Mouse (Mus musculus): Measurements from ENCODE around the gene Rap1b. TPM values are rescaled to one million over a fixed set of nuclear protein-coding genes. Genes with fewer than 3 reads are reported as not detected.

The Rap1b gene
- polyA plus RNA-seq, 1 experiment from 2014 or later = 185 TPM

GRCm38 (mm10) chr10:117774011-117774816 is 71.6 kb downstream of the Rap1b start:
- ATAC-seq = no peak
- Histone ChIP-seq H3K36me3 (peaks cover 95% of the 10 kb centered on the region), H3K4me2 (no peak overlapping the region), H3K27ac (no peak overlapping the region), H3K9ac (no peak overlapping the region), H3K9me3 (replicated peaks) (no peaks in the 10 kb centered on the region), H3K4me1 (no peaks in the 10 kb centered on the region), H3K4me3 (no peak overlapping the region), H3K27me3 (replicated peaks) (no peaks in the 10 kb centered on the region)
- 90% methylated on average over 22 of the region's 22 CpGs for WGBS (ENCODE audit: insufficient replicate concordance)

- Histone ChIP-seq H3K9me3 (replicated peaks) (no peaks in the 10 kb centered on the region), H3K4me1 (no peaks in the 10 kb centered on the region), H3K27ac (no peak overlapping the region), H3K9ac (no peak overlapping the region), H3K4me2 (no peak overlapping the region), H3K36me3 (peaks cover 92% of the 10 kb centered on the region), H3K4me3 (no peak overlapping the region), H3K27me3 (replicated peaks) (no peaks in the 10 kb centered on the region)
- ATAC-seq = no peak
- 81% methylated on average over 7 of the region's 7 CpGs for WGBS (ENCODE audit: insufficient replicate concordance)
These were observed 72.6 kb downstream of the Rap1b start for GRCm38 (mm10) chr10:117773106-117773720.

DNA sequence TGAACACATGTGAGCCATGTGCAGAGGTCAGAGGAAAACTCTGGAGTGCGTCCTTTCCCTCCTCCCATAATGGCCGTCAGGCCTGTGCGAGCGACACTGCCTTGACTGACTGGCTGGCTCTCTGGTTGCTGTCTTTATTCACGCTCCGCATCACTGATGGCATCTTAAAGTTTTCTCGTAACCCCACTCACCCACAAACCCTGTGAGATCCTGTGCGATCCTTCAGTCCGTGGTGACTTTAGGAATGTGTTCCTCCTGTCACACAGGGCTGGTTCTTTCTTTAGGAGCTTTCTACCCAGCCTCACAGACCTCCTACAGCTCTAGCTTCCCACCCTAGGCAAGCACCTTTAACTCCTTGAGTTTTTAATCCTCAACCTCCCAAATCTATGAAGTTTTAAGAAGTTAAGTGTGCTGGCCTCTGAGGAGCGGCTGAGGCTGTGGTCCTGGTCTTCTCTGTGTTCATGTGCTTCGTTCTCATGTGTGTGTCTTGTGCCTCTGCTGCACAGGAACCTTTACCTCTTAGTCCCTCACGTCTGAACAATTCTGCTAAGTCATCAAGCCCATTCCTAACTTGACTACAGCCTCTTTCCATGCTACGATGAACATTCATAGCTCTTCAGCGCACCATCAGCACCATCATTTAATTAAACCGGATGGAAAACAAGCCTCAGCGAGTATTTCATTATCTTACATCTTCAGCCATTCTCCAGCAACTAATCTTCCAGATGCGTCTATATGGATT is 73.3 kb downstream of the Rap1b start:
- 88% methylated on average over 17 of the region's 17 CpGs for WGBS (ENCODE audit: insufficient replicate concordance)
- H3K9me3 ChIP-seq (replicated peaks) = no peaks in the 10 kb centered on the region
- no peaks in the 10 kb centered on the region for H3K4me1 ChIP-seq
- no peaks in the 10 kb centered on the region for H3K27me3 ChIP-seq (replicated peaks)
- no peak overlapping the region for H3K4me3 ChIP-seq
- H3K9ac ChIP-seq = no peak overlapping the region
- no peak for ATAC-seq
- no peak overlapping the region for H3K4me2 ChIP-seq
- H3K27ac ChIP-seq = no peak overlapping the region
- peaks cover 92% of the 10 kb centered on the region for H3K36me3 ChIP-seq

- WGBS (ENCODE audit: insufficient replicate concordance) = 92% methylated on average over 10 of the region's 10 CpGs
- no peak for ATAC-seq
- H3K36me3 ChIP-seq = peaks cover 94% of the 10 kb centered on the region
These were observed 74.7 kb downstream of the Rap1b start for GRCm38 (mm10) chr10:117771131-117771510.

DNA sequence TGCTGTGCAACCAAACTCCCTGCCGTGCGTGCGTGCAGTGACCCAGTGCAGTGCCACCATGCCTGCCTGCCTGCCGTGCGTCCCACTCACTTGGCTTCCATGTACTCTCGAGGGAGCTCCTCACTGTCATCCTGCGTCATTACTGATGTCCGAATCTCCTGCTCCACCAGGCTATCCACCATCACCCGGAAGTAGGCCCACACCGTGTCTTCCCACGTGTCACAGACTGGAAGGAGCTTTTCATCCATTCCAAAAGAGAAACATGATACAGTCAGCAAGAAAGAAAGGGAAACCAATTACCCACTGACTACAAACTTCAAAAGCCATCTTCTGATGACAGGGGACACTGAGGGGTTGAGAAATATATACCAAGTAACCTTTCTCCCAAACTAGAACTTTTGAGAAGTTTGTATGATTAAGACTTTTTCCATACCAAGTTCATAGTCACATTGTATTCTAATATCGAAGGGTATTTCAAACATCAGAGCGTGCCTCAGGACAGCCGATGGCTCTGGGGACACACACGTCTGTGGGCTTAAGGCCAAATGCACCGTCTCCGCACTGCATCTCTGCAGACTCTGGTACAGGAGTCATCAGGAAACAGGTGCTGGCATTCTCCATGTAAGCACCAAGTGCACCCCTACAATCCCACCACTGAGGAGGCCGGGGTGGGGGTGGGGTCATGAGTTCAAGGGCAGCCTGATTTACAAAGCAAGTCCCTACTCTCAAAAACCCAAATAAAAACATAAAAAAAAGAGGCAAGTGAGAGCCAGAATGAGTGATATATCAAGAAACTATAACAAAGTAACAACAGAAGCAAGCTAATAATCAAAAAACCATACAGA is 75.3 kb downstream of the Rap1b start:
- Histone ChIP-seq H3K9ac (no peak overlapping the region), H3K36me3 (peaks cover 94% of the 10 kb centered on the region), H3K27me3 (replicated peaks) (no peaks in the 10 kb centered on the region), H3K4me3 (no peak overlapping the region), H3K9me3 (replicated peaks) (no peaks in the 10 kb centered on the region), H3K4me1 (no peaks in the 10 kb centered on the region), H3K4me2 (no peak overlapping the region), H3K27ac (no peak overlapping the region)
- 89% methylated on average over 18 of the region's 18 CpGs for WGBS (ENCODE audit: insufficient replicate concordance)
- no peak for ATAC-seq

More at GRCm38 (mm10) chr10:117771131-117771510, 74.7 kb downstream of the Rap1b start:
- Histone ChIP-seq H3K27me3 (replicated peaks) (no peaks in the 10 kb centered on the region), H3K4me3 (no peak overlapping the region), H3K9me3 (replicated peaks) (no peaks in the 10 kb centered on the region), H3K4me1 (no peaks in the 10 kb centered on the region), H3K9ac (no peak overlapping the region), H3K27ac (no peak overlapping the region), H3K4me2 (no peak overlapping the region)

- Histone ChIP-seq H3K9ac (no peak overlapping the region), H3K36me3 (peaks cover 94% of the 10 kb centered on the region), H3K27ac (no peak overlapping the region), H3K4me2 (no peak overlapping the region), H3K9me3 (replicated peaks) (no peaks in the 10 kb centered on the region), H3K27me3 (replicated peaks) (no peaks in the 10 kb centered on the region), H3K4me3 (no peak overlapping the region), H3K4me1 (no peaks in the 10 kb centered on the region)
- ATAC-seq = no peak
- WGBS (ENCODE audit: insufficient replicate concordance) = 88% methylated on average over 9 of the region's 9 CpGs
These were observed 76.1 kb downstream of the Rap1b start for GRCm38 (mm10) chr10:117769541-117770285.

GRCm38 (mm10) chr10:117768141-117768440 is 77.7 kb downstream of the Rap1b start:
- Histone ChIP-seq H3K27ac (no peak overlapping the region), H3K9ac (no peak overlapping the region), H3K9me3 (replicated peaks) (no peaks in the 10 kb centered on the region), H3K4me1 (no peaks in the 10 kb centered on the region), H3K27me3 (replicated peaks) (no peaks in the 10 kb centered on the region), H3K36me3 (peaks cover 93% of the 10 kb centered on the region), H3K4me3 (no peak overlapping the region), H3K4me2 (no peak overlapping the region)
- no peak for ATAC-seq
- WGBS (ENCODE audit: insufficient replicate concordance) = 87% methylated on average over 7 of the region's 7 CpGs

DNA sequence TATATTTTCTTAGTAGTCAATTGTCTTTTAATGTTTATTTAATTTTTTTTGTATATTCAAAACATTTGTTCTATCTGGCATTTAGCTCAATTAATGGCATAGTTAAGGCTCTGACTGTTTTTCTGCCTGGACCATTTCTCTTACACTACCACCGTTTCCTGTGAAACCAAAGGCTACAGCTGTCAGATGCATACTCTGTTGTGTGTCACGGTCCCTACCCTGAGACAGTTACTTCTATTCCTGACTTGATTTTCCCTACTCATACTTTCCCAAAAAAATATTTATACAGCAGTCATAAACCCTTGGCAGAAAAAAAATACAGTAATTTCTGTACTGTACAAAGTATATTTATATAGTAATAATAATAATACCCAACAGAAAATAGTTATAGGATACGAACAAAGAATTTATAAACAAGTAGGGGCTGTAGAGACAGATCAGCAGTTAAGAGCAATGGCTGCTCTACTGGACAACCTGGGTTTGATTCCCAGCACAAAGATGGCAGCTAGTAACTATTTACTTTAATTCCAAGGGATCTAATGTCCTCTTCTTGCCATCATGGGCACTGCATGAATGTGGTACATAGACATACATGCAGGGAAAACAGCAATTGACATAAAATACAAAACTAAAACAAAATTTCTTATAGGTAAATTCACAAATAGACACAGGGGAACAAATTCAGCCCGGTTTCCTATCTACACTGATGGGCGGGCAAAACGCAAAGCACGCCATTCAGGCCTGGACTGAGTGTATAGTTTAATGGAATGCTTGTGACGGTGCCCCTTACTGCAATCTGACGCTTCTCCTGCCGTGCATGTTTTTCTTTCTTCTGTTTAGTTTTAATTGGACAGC is 78.3 kb downstream of the Rap1b start:
- no peak for ATAC-seq
- Histone ChIP-seq H3K36me3 (peaks cover 93% of the 10 kb centered on the region), H3K4me2 (no peak overlapping the region), H3K27me3 (replicated peaks) (no peaks in the 10 kb centered on the region), H3K9ac (no peak overlapping the region), H3K27ac (no peak overlapping the region), H3K4me3 (no peak overlapping the region), H3K9me3 (replicated peaks) (no peaks in the 10 kb centered on the region), H3K4me1 (no peaks in the 10 kb centered on the region)
- WGBS (ENCODE audit: insufficient replicate concordance) = 84% methylated on average over 10 of the region's 10 CpGs

GRCm38 (mm10) chr10:117766896-117767160 is 79.0 kb downstream of the Rap1b start:
- H3K4me1 ChIP-seq = no peaks in the 10 kb centered on the region
- H3K9me3 ChIP-seq (replicated peaks) = no peaks in the 10 kb centered on the region
- H3K9ac ChIP-seq = no peak overlapping the region
- no peaks in the 10 kb centered on the region for H3K27me3 ChIP-seq (replicated peaks)
- H3K27ac ChIP-seq = no peak overlapping the region
- no peak overlapping the region for H3K4me3 ChIP-seq
- WGBS (ENCODE audit: insufficient replicate concordance) = 89% methylated on average over 5 of the region's 5 CpGs
- peaks cover 95% of the 10 kb centered on the region for H3K36me3 ChIP-seq
- no peak for ATAC-seq
- H3K4me2 ChIP-seq = no peak overlapping the region

DNA sequence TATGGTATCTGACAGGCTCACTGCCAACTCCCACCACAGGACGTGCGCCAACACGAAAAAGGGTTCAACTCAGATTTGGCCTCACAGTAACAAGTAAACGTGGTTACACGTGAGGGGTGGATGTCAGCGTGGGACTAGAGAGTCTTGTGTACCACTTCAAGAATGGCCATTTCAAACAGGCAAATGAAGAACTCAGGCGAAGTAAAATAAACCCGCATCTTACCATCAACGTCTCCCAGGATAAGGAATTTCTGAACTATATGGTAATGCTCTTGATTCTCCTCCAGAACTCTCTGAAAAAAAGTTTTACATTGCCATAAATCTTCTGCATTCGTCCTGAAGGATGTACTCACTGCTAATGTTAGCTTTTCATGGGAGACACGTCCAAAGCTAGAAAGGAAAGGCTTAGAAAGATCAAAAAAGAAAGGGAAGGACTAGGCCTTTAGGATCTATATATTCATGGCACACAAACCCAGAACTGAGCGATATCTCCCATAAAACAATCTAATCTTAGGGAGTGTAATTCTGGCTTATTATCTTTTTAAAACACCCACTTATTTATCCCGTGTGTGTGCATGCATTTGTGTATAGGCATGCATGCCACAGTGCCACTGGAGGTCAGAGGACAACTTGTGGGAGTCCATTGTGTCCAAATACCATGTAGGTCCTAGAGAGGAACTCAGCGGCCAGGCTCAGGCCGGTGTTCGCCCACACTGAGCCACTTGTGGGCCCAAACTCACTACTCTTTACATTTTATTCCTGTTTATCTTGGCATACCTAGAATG is 79.5 kb downstream of the Rap1b start:
- no peak overlapping the region for H3K4me3 ChIP-seq
- H3K4me2 ChIP-seq = no peak overlapping the region
- H3K36me3 ChIP-seq = peaks cover 95% of the 10 kb centered on the region
- WGBS (ENCODE audit: insufficient replicate concordance) = 86% methylated on average over 16 of the region's 16 CpGs
- no peaks in the 10 kb centered on the region for H3K27me3 ChIP-seq (replicated peaks)
- H3K27ac ChIP-seq = no peak overlapping the region
- no peak for ATAC-seq
- H3K4me1 ChIP-seq = no peaks in the 10 kb centered on the region
- no peak overlapping the region for H3K9ac ChIP-seq
- no peaks in the 10 kb centered on the region for H3K9me3 ChIP-seq (replicated peaks)

Measured in liver, embryonic 12.5 days (tissue).